Mouse (Mus musculus): Measurements from ENCODE around the gene Prrc2a. TPM values are rescaled to one million over a fixed set of nuclear protein-coding genes. Genes with fewer than 3 reads are reported as not detected.
"Not testable (repeated sequence)": the region's sequence is repeated elsewhere in the genome, so short reads cannot be mapped to it uniquely, and the experiment has no call there.

Gene Prrc2a
- polyA plus RNA-seq, 1 experiment, result 146 TPM

DNA sequence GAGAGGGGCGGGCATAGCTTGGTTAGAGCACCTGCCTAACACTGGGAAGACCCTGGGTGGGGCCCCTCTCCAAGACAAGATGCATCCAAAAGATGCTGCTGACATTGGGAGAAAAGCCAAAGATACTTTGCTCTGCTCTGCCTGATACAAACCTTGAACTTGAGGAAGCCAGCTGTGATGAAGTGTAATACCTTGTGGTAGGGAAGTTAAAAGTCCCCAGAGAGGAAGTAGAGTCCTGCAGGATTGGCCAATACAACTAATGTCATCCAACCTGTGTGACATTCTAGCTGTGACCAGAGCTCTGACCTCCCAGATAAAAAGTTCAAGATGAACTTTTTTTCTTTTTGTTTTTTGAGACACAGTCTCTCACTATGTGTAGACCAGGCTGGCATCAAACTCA is 39.6 kb downstream of the Prrc2a start:
- Histone ChIP-seq H3K27ac (ENCODE audit: insufficient read depth, low read depth, low read length) (no peak overlapping the region), H3K4me3 (ENCODE audit: insufficient read depth, low read depth, low read length) (no peak overlapping the region), H3K4me1 (ENCODE audit: control insufficient read depth, insufficient read depth, low read length) (peaks cover 20% of the 10 kb centered on the region)
- no peak for TF ChIP-seq CTCF (IDR thresholded peaks at IDR 0.05; ENCODE audit: insufficient read depth, low read depth, low read length)
- TF ChIP-seq POLR2A (IDR thresholded peaks at IDR 0.05; ENCODE audit: insufficient read depth, low read depth, low read length), result no peak
- 86% methylated on average over 1 of the region's 1 CpGs for WGBS

DNA sequence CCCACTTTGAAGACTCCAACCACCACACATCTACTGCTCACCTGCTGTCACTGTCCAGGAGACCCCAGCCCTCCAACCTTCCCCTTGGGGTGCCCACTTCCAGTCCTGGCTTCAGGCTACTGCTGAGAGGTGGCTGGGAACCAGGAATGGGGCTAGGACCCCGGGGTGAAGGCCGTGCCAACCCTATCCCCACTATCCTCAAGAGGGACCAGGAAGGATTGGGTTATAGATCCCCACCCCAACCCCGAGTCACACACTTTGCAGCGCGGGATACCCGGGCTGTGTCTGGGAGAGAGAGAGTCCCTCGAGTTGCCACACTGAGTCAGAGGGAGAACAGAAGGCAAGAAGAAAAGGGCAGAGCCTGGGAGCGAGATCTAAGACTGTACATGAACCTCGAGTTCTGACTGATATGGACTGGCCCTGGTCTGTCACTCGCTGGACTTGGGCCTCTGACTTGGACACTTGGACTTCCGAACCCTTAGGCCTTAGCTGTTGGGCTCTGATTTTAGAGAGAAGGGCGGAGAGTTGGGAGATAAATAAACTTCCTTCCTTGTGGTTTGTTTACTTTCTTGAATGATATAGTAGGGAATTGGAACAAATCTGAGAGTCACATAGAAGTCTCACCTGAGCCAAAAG is 40.3 kb downstream of the Prrc2a start:
- H3K27ac ChIP-seq (ENCODE audit: insufficient read depth, low read depth, low read length); H3K4me3 ChIP-seq (ENCODE audit: insufficient read depth, low read depth, low read length): not testable (repeated sequence)
- peaks cover 20% of the 10 kb centered on the region for H3K4me1 ChIP-seq (ENCODE audit: control insufficient read depth, insufficient read depth, low read length)
- WGBS, result 90% methylated on average over 12 of the region's 12 CpGs

DNA sequence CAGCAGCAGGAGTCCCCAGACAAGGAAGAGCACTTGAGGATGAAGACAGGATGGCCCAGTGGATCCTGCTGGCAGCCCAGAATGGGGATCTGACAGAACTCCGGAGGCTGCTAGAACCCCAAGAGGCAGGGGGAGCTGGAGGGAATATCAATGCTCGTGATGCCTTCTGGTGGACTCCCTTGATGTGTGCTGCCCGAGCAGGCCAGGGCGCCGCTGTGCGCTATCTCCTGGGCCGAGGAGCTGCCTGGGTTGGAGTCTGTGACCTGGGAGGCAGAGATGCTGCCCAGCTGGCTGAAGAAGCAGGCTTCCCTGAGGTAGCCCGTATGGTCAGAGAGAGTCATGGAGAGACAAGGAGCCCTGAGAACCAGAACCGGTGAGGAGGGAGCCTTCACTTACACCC is 41.4 kb downstream of the Prrc2a start:
- not testable (repeated sequence) for H3K27ac ChIP-seq (ENCODE audit: insufficient read depth, low read depth, low read length)
- 86% methylated on average over 9 of the region's 9 CpGs for WGBS
- H3K4me1 ChIP-seq (ENCODE audit: control insufficient read depth, insufficient read depth, low read length), result peaks cover 17% of the 10 kb centered on the region

DNA sequence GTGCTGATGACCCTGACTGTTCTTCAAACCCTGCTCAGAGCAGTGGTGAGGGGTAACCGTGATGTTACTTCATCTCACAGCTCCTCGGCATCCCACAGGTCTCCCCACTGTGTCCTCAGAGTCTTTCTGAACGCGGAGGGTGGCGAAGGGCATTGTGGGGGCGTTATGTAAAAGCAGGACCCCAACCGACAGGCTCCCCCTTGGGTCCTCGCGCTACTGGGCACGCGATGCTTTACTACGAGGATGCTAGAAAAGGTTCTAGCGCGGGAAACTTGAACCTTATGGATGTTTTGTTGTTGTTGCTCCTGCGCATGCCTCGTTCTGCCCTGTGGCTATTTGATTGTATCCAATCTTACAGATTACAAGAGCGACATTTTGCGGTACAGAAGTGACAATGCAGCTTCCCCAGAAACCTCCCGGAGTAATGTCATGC is 42.8 kb downstream of the Prrc2a start, which contains the start of gene Csnk2b:
Gene Csnk2b, minus strand, starts transcription at position 183 of the 433 bp plus-strand sequence.
- peak within 1 kb of the TSS; percentile 80 for H3K4me3 ChIP-seq (ENCODE audit: insufficient read depth, low read depth, low read length)
- H3K27ac ChIP-seq (ENCODE audit: insufficient read depth, low read depth, low read length), result peak within 1 kb of the TSS; percentile 68
- H3K4me1 ChIP-seq (ENCODE audit: control insufficient read depth, insufficient read depth, low read length), result peaks cover 6% of the 10 kb centered on the region
- 0% methylated on average over 19 of the region's 19 CpGs for WGBS
- TF ChIP-seq CTCF (IDR thresholded peaks at IDR 0.05; ENCODE audit: insufficient read depth, low read depth, low read length) (no peak), POLR2A (IDR thresholded peaks at IDR 0.05; ENCODE audit: insufficient read depth, low read depth, low read length) (no peak)

More for the DNA sequence above, 41.4 kb downstream of the Prrc2a start:
- not testable (repeated sequence) for H3K4me3 ChIP-seq (ENCODE audit: insufficient read depth, low read depth, low read length)

DNA sequence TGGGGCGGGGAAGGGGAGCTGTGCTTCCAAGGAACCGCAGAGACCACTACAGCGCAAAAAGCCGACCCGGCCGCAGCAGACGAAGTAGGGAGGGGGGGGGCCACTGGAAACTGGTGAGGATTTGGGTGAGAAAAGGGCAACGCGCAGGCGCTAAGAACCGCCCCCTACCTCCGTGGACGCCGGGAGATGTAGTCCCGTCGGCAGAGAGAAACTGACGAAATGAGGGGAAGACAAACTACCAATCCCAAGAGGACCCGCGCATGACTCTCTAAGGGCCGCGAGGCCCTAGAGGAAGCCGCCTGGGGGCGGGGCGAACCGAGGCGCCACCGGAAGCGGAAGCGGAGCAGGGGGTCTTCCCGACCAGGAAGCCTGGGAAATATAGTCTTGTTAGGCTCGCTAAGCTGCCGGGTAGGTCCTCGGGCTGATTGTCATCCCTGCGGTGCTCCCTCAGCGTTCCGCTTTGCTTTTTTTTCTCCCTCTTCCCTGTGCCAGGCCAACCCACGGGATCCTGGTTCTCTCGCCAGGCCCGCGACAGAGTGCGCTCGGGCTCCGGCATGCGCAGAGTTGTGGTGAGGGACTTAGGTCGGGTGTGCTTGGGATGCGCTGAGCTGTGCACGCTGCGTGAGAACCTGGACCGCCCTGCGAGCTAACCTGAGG is 43.4 kb downstream of the Prrc2a start, which contains the start of gene Gpank1:
Gene Gpank1, plus strand, starts transcription at position 313 of the 657 bp plus-strand sequence.
- Histone ChIP-seq H3K4me1 (ENCODE audit: control insufficient read depth, insufficient read depth, low read length) (peaks cover 2% of the 10 kb centered on the region; the same call in 1 of the 2 replicates), H3K4me3 (ENCODE audit: insufficient read depth, low read depth, low read length) (peak within 1 kb of the TSS; percentile 80), H3K27ac (ENCODE audit: insufficient read depth, low read depth, low read length) (peak within 1 kb of the TSS; percentile 68)
- no peak for TF ChIP-seq CTCF (IDR thresholded peaks at IDR 0.05; ENCODE audit: insufficient read depth, low read depth, low read length)
- peak; percentile 37; the same call in 1 of the 2 replicates for TF ChIP-seq POLR2A (IDR thresholded peaks at IDR 0.05; ENCODE audit: insufficient read depth, low read depth, low read length)
- under 1% methylated on average over 50 of the region's 50 CpGs for WGBS

DNA sequence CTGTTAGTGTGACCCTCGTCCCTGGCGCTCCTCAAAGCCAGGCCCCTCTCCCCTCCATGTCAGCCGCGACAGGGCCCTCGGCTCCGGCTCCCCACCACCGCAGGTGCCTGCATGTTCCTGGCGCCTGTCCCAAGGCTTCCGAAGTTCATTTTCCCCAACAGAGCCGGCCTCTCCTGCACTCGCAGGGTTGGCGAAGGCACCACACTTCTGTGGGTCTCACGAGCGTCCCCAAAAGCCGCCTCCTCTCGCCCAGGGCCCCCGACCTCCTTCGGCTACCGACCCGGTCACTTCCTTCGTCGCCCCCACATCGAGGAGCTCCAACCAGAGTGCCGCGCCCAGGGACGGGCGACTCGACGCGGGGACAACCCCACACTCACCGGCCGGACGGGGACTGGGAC is 44.0 kb downstream of the Prrc2a start:
- WGBS, result under 1% methylated on average over 33 of the region's 33 CpGs
- H3K27ac ChIP-seq (ENCODE audit: insufficient read depth, low read depth, low read length), result 0 out of 2 replicates have a peak overlapping the region, but pooled peaks have one; percentile 6
- no peak for TF ChIP-seq CTCF (IDR thresholded peaks at IDR 0.05; ENCODE audit: insufficient read depth, low read depth, low read length)
- no peak for TF ChIP-seq POLR2A (IDR thresholded peaks at IDR 0.05; ENCODE audit: insufficient read depth, low read depth, low read length)
- peaks cover 2% of the 10 kb centered on the region; the same call in 1 of the 2 replicates for H3K4me1 ChIP-seq (ENCODE audit: control insufficient read depth, insufficient read depth, low read length)
- H3K4me3 ChIP-seq (ENCODE audit: insufficient read depth, low read depth, low read length), result peak overlapping the region; percentile 65

DNA sequence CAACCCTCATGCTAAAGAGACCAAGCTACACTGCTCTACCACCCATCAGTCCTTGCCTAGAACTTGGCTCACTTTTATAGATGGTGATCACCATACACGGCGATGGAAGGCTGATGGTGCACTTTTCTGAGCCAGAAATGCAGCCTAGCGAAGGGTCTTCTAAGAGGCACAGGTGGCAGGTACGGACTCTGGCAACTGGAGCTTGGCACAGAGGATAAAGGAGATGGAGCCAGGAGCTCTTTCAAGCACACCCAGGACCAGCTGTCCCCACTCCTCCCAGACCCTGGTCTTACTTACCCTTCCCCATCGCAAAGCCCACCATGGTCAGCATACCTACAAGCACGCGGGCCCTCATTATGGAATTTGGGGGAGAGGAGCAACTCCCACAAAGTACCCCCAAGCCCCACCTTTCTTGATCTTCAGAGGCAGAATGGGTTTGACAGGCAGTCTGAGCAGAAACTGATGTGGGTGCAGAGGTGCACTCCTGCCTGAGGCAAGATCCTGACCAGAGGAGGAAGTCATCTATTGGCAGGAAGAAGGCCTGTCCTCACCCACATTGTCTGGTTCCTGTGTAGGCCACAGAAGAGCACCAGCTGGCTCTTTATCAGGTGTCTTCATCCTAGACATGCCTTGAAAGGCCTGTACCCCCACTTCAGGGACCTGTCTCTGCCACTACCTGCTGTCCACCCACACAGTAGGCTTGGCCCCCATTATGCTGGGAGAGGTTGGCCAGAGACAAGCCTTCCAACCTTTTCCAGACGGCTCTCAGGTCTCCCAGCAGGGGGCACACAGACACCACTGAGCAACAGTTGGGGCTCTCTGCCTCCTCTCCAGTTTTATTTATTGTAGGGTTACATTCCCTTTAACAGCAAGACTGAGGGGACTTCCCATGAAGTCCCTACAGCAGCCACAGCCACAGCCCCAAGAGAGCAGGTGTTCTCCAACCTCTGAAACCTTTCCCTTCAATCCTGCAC is 49.4 kb downstream of the Prrc2a start, which contains the start of gene Ly6g5b:
Gene Ly6g5b, minus strand, starts transcription at position 383 of the 974 bp plus-strand sequence.
- no peak within 1 kb of the TSS for H3K4me3 ChIP-seq (ENCODE audit: insufficient read depth, low read depth, low read length)
- TF ChIP-seq POLR2A (IDR thresholded peaks at IDR 0.05; ENCODE audit: insufficient read depth, low read depth, low read length), result no peak
- no peak for TF ChIP-seq CTCF (IDR thresholded peaks at IDR 0.05; ENCODE audit: insufficient read depth, low read depth, low read length)
- no peaks in the 10 kb centered on the region for H3K4me1 ChIP-seq (ENCODE audit: control insufficient read depth, insufficient read depth, low read length)
- H3K27ac ChIP-seq (ENCODE audit: insufficient read depth, low read depth, low read length), result no peak within 1 kb of the TSS
- 85% methylated on average over 8 of the region's 8 CpGs for WGBS

DNA sequence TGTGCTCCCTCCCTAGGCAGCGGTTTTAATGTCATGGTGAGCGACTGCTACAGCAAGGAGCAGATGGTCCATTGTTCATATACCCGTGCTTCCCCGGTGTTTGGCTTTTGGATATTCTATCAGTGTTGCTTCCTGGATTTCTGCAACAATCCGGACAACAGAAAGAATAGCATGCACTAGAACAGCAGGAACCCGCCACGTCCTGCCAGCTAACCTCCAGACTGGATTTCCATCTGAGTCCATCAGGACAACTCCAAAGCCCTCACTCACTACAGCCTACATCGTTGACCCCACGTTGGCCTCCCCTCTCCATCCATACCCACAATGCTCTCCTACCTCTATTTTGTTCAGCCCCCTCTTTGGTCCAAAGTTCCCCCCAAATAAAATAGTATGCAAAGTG is 52.9 kb downstream of the Prrc2a start:
- 72% methylated on average over 9 of the region's 9 CpGs for WGBS
- H3K4me3 ChIP-seq (ENCODE audit: insufficient read depth, low read depth, low read length), result no peak overlapping the region
- TF ChIP-seq POLR2A (IDR thresholded peaks at IDR 0.05; ENCODE audit: insufficient read depth, low read depth, low read length), result no peak
- TF ChIP-seq CTCF (IDR thresholded peaks at IDR 0.05; ENCODE audit: insufficient read depth, low read depth, low read length), result no peak
- no peaks in the 10 kb centered on the region for H3K4me1 ChIP-seq (ENCODE audit: control insufficient read depth, insufficient read depth, low read length)
- H3K27ac ChIP-seq (ENCODE audit: insufficient read depth, low read depth, low read length), result no peak overlapping the region
